Mouse (Mus musculus): ENCODE data around the gene Fibp. TPM values are rescaled to one million over a fixed set of nuclear protein-coding genes. Genes with fewer than 3 reads are reported as not detected.

Fibp gene
- polyA plus RNA-seq, 2 experiments from 2014 or later: 86.2 to 159 TPM

DNA sequence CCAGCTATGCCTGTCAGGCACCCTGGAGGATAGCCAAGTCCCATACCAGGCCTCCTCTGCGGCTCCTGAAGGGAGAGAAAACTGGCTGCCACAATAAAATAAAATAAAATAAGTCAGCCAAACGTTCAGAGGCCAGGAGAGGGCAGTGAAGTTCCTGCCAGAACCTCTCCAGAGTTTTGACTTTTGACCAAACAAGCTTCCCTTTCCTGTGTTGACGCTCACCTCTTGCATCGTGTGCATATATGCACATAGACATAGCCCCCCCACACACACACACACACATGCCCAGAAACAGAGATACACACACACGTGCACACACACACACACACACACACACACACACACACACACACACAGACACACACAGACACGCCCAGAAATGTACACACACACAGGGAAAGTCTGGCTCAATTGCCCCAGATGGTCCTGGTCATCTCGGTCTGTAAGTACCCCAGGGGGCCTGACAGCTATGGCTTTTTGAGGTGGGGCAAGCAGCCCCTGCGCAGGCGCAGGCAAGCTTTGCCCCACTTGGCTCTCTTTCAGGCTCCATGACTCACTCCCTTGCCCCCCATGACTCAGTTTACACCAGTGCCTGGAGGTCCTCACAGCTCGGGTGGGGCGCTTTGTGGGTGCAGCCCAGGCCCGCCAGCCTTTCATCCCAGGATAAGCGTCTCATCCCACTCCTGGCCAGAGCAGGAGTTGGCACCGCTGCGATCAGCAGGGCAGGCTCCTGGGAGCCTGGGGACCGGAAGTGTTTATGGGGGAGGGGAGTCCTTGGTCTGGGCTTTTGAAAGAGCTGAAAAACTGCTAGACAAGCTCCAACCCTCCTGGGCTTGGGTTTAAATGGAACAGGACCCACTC, 27.2 kb upstream of the Fibp start:
- peak; percentile 81 for ATAC-seq

DNA sequence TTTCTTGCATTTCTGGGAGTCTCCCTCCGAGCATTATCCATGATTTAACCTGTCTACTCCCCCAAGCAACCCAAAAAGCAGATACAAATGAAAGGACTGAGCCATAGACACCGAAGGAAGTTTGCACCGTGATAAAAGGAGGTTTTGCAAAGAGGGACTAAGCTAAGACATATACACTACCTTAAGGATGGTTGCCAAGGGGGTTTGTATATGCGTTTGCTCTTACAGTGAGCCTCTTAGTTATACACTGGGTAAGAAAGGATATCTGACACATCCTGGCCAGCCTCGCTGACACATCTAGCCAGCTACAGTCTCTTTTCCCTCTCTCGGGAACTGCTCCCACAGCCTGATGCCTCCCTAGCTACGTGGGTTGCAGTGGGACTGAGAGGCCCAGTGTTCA, 26.5 kb upstream of the Fibp start:
- no peak for ATAC-seq

DNA sequence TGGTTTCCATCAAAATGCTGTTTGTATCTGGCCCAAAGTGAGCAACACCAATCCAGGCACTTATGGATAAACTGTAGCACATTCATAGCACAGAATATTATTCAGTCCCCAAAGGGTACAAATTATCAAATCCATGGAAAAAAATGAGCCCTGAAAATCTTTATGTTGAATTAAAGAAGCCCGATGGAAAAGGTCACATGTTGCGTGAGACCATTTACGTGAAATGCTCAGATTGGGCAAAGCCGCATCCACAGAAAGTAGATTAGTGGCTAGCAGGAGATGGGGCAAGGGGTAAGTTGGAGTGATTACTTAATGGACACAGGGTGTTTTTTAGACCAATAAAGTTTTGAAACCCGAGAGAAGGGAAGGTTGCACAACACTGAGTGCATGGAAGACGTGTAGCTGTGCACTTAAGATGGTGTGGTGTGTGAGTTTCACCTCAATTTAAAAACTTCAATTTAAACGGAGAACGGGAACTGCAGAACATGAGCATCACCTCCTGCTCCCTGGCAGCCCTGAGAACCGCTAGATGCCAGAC, 16.0 kb upstream of the Fibp start:
- ATAC-seq: no peak

DNA sequence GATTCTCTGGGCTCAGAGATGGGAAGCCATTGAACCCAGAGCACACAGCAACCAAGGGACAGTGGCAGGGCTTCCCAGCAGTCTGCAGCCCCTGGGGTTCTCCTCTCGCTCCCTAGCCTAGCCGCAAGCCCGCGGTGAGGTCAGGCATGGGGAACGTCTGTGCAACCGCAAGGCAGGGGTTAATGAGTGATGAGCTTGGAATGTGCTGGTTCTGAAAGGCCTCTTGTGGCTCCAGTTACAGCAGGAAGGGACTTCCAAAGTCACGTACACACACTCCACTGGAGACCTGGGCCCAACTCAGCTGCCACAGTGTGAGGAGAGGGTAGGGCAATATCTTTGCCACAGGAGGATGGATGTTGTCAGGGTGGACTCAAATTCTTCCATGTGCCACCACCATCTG, 15.5 kb upstream of the Fibp start:
- ATAC-seq: no peak

DNA sequence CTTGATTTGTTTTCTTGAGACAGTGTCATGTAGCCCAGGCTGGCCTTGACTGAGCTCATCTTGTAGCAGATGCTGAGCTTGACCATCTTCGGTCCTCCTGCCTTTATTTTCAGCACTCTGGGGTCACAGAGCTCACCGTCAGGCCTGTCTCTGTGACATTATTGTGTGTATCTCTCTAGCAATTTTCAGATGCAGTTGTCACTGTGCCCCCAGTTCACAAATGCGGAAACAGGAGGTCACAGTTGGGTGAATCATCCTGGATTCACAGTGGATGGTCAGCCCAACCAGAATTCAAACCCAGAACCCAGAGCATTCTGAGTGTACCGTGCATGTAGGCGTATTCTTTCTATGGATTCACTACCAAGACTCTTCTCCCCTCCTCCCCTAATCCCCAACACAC, 14.7 kb upstream of the Fibp start:
- ATAC-seq: no peak

DNA sequence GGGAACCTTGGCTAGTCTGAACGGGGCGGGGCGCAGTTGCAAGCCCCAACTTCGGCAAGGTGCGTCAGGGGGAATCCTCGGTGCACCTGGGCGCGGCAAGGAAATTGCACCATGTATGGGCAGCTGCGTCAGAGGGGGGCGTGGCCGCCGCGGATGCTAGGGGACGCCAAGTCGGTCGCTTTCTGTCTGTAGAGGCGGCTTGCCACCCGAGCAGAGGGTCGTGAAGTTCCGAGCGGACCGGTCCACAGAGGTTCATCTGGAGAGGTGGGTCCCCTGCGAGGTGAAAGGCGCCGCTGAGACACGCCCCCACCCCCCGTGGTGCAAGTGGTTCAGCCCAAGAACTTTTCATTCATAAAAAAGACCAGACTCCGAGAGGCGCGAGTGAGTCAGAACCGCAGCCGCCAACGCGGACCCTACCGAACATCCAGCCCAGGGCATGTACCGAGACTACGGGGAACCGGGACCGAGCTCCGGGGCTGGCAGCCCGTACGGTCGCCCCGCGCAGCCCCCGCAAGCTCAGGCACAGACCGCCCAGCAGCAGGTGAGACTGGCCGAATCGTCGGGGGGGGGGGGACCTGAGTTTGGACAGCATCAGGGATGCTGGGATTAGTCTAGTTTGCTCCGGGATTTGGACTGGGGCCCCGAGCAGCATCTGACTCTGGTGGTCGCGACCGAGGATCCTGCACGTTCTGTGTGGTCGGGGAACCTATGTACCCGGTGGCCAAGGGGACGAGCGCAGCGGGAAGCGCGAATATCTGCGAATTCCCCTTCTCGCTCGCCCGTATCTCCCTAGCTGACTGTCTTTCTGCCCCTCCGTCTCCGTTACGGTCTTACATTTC, 12.7 kb upstream of the Fibp start, which contains the start of gene Fosl1:
Gene Fosl1, plus strand, starts transcription at position 33 of the 839 bp plus-strand sequence.
- ATAC-seq: peak; percentile 94

DNA sequence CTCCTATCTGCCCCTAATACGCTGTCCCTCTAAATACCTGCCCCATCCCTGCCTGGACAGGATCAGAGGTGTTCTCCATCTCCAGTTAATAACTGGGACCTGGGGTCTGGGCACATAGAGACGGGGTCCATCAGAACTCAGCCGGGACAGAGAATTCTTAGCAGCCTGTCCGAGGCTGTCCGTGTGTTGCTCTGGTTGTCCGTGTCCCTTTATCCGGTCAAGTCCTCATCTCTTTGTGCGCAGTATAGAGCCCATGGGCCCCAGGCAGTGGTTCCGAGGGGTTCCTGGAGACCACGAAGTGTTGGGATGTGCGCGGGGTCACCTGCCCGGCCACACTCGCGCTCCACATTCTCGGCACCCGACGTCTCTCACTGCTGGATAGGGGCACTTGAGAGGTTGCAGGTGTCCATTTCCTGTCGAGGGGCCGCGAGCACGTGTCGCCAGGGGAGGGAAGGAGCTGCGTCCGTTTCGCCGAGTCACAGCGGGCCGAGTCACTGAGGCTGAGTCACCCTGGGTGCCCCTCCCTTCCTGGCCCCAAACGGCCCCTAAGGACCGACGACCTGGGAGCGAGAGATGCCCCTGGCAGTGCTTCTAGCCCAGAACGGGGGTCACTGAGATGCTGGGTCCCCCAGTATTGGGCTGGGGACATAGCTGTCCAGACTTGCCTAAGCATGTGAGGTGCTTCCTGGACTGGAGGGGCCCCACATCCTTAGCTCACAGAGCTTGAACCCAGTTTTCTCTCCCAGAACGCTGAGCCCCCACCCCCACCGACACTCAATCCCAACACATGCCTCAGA, 11.9 kb upstream of the Fibp start:
- ATAC-seq: peak; percentile 30

DNA sequence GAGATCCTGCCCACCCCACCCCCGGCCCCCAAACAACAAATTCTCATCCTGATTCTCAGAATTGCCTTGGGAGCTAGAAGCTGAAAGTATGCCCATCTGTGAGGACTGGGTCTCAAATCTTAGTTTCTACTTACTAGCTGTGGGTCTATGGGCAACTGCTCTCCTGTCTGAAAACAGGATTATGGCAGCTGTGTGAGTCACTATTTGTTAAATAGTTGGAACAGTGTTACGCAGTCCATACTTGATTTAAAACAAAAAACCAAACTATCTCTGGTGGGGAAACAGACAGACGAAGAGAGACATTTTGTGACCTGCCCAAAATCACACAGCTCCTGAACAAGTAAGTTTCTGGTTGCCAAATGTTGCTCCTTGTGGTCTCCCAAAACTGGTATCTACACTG, 10.7 kb upstream of the Fibp start:
- ATAC-seq: no peak

DNA sequence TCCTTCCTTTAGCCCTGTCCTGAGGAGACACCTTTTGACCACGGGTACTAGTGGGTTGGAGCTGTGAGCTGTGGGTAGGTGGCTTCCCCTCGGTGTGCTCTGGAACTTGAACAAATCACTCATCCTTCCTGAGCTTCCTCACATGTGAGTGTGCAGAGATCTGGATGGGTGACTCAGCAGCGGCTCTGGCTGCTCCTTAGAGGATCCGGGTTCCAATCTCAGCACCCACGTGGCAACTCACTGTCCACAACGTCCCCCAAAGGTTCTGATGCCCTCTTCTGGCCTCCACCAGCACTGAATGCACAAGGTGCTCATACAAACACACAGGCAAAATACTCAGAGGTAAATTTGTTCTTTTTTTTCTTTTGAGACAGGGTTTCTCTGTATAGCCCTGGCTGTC, 8.6 kb upstream of the Fibp start:
- ATAC-seq: no peak

DNA sequence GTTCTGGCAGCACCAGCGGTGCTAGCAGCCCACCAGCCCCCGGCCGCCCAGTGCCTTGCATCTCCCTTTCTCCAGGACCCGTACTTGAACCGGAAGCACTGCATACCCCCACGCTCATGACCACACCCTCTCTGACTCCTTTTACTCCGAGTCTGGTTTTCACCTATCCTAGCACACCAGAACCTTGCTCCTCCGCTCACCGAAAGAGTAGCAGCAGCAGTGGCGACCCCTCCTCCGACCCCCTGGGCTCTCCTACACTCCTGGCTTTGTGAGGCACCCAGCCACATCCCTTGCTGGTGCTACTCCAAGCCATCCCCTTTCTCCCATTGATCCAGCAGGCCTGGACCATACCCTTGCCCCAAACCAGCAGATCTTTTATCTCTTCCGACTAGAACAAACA, 5.4 kb upstream of the Fibp start:
- no peak for ATAC-seq

DNA sequence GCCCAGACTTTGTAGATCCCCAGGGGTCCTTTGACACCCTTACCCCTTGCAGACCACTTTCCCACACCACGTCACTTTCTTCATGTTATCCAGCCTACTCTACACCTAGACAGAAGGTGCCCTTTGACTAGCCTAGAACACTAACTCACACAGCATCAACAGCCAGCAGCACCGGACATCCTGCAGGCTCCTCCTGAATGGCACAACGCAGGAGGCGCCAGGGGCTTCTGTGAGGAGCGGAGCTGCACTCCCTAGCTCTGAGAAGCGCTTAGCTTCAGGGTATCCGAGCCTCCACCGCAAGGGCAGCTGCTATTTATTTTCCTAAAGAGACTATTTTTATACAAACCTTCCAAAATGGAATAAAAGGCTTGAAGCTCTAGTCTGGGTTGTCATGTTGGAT, 4.8 kb upstream of the Fibp start:
- ATAC-seq: no peak

DNA sequence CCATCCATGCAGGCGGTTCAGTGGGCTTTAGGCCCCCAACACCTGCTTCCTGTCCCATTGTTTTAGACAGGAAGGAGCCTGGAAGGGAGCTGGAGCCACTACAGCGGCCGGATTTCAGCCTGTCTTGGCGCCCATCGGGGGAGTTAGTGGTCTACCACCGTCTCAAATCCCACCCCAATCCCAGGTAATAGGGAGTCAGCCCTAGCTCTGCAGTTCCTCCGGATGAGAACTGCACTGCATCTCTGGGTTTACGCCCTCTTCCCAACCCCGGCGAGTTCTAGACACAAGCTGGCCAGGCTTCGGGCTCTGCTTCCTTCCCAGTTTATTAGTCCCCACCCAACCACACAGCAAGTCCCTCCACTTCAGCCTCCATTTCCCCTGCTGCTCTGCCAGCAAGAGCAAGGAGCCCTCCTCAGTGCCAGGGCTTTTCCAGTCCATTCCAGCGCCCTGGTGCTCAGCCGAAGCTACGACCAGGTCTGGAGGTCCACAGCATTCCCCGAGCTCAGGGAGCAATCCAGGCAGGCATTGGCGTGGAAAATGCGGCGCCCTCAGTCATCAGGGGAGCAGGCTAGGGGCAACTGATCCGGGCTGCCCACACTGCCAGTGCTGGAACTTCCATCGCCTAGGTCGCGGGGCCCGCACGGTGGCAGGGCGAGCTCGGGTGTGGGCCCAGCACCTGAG, 4.0 kb upstream of the Fibp start:
- no peak for ATAC-seq

DNA sequence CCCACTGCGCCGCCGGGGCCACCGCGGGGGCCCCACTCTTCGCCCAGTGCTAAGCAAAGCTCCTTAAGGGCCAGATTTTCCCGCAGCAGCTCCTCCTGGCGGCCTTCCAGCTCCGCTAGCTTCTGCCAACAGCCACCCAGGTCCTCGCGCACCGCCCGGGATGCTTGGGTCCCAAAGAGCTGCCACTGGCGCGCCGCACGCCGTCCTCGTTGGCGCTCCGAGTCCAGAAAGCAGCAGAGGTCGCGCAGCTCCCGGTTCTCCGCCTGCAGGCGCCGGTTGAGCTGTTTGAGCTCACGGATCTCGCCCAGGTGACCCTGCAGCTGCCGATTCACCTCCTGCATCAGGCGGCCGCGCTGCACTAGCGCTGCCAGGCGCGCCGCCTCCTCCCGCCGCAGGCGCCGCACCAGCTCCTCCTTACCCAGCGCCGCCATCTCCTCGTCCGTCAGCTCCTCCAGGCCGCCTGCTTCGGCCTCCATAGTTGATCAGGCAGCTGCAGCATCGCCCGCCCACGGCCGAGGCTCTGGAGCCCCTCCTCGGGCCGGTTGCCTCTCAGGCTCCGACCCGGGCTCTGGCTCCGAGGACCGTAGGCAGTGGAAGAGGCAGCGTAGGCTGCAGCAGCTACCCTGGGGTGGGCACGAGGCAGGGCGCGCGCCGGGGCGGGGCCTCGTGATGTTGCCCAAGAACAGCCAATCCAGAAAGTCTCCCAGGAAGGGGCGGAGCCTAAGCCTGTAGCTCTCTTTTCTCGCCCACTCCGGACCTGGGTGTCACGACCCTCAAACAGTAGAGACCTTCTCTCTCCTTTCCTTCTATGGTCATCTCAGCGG, 3.3 kb upstream of the Fibp start:
- peak; percentile 88 for ATAC-seq

DNA sequence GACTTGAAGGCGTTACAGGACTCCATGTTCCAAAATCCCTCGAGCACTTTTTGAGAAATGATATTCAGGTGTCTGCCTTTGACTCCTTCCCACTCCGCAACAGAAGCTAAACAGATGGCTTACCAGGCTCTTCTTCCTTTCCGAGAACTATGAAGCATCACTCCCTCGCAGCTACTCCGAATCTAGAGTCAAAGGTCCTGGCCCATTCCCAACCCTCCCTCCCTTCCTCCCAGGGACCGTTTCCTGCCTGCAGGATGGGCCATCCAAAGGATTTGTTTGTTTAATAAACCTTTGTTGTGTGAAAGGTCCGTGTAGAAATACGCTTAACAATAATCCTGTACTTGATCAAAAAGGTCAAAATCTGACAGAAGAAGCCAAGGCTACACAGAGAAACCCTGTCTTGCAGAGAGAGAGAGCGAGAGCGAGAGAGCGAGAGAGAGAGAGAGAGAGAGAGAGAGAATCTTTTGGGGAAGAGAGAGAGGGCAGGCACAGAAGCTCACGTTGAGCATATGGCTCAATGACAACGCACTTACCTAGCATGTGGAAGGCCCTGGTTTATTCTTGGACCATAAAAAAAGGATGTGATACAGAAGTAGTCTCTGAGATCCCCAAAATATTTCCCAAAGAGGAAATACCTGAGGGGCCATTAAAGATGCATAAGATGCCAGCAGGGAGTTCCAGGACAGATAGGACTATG, 2.5 kb upstream of the Fibp start, which contains the start of gene Ccdc85b:
Gene Ccdc85b, minus strand, starts transcription at position 149 of the 697 bp plus-strand sequence.
- peak; percentile 11 for ATAC-seq

DNA sequence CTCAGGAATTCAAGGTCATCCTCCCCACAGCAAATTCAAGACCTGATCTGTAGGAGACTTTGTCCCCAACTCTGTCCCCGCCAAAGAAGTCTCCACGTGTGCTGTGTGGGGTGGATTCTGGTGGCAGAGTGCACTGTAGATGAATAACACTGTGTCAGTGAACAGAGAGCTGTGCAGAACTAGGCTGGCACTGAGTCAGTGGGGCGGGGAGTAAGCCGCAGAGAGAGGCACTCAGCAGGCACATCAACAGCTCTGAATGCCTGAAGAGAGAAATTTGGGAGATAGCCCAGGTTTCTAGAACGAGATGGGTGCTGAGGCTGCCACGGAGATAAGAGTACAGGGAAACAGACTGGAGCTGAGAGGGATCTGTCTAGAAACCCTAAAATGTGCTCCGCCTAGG, 1.4 kb upstream of the Fibp start:
- no peak for ATAC-seq

DNA sequence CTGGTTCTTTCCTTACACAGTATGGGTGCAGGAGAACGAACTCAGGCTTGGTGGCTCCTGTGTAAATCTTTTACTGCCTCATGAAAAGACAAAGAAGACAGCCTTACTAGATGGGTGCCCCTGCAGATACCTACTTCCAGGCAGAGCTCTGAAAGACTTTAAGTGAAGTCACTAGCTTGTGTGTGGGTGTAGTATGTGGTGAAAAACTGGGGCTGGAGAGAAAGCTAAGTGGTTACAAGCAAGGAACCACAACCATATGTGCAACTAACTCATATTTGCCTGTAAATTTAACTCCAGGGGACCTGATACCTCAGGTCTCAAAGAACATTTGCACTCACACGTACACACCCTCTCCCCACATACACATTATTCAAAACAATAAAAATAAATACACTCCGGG, 519 bp upstream of the Fibp start:
- no peak for ATAC-seq

DNA sequence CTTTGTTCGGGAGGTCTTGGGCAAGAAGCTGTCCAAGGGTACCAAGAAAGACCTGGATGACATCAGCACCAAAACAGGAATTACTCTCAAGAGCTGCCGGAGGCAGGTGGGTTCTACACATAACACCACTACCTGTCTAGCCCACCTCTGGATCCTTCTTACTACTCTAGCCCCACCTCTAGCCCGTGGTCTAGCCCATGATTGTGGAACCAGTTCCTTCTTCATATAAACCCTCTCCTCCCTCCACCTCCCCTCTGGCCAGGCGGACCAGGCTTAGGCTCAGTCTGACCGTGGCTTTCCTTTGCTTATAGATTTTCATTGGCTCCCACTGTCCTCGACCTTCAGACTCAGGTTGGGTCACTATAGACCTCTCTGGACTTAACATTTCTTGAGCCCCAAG, 996 bp downstream of the Fibp start:
- ATAC-seq: no peak

DNA sequence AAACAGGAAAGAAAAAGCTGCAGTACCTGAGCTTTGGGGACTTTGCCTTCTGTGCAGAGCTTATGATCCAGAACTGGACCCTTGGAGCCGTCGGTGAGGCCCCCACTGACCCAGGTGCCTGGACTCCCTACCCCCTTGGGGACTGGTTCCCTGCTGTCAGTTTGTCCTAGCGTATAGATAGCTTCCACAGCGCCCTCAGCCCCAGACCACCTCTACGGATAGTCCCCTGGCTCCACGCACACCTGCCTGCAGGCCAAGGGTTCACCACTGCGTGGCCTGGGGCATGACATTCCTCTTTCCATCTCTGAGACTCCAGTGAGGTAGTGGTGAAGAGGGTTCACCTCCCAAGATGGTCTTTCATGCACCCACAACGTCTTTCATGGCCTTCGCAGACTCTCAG, 2.8 kb downstream of the Fibp start:
- no peak for ATAC-seq

DNA sequence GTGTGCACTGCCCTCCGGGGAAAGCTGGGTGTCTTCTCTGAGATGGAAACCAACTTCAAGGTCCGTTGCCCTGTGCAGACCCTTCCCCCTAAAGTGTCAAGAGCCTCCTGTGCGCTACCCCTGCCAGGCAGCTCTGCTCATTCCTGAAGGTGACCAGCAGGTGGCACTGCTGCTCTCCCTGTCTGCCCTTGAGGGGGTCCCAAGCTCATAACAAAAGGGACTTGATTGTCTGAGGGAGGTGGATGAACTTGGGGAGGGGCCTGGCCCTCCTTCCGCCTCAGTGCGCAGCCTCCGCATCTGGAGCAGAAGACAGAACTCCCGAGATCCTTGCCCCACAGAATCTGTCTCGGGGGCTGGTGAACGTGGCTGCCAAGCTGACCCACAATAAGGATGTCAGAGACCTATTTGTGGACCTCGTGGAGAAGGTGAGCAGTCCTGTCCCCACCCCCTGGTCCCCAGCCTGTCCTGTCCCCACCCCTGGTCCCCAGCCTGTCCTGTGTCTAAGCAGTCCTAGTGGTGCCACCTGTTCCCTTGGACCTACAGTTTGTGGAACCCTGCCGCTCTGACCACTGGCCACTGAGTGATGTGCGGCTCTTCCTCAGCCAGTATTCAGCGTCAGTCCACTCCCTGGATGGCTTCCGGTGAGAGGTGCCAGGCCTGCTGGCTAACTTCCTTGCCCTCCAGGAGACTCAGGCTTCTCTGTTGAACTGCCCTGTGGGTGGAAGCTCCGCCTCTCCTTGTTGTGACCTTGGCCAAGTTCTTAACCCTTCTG, 3.6 kb downstream of the Fibp start:
- ATAC-seq: no peak

DNA sequence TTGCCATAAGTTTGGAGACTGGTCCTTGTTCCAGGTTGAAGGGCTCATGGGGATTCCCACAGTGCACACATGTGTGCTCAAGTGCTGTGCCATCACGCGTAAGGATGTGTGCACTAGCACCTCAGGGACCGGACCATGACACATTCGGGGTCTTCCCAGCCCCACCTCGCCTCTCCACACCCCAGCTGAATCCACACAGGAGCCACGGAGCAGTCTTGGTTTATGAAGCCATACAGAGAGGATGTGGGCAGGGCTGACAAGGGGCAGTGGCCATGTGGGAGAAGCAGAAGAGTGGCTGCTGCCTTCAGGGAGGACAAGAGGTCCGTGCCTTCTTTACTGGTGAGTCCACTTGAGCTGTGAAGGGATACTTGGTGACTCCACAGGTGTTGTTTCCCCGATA, 4.6 kb downstream of the Fibp start:
- ATAC-seq: no peak
